Mouse (Mus musculus) spleen, embryonic (tissue): ENCODE measurements at regions not wholly inside any gene's neighbourhood (a gene's known extent, or its start where the extent isn't known, plus 50 kb on each side); places are given as distances from the start of the nearest gene placed in this dataset.

ENCODE experiments used
- CTCF ChIA-PET: fragments of 350-600 bp; sonication (Branson Sonifier 250); formaldehyde crosslinking; loops from one replicate; lab custom pipeline; 2022; lab: Charles Lee

DNA sequence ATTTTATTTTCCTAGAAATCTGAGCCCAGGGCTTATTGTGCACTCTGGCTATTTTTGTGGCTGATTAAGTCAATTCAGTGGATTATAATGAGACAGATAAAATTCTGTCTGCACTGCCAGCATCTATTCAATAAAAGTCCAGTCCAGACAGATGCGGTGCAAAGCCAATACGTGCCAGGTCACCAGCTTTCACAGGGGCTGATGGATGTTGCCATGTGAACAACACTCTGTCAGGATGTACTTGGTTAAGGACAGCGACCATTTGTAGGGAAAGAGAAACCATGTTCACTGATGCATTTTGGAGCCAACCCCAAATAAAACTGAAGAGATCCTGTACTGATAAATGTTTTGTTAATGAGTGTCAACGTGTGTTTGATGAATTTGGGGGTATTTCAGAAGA lies 285.0 kb upstream of the Gnpda2 start:
- CTCF ChIA-PET: interaction anchor here (0.6 kb wide), 1 partner anchor 11 kb away, joined by 3 read pairs; no protein-coding TSS in a partner anchor

DNA sequence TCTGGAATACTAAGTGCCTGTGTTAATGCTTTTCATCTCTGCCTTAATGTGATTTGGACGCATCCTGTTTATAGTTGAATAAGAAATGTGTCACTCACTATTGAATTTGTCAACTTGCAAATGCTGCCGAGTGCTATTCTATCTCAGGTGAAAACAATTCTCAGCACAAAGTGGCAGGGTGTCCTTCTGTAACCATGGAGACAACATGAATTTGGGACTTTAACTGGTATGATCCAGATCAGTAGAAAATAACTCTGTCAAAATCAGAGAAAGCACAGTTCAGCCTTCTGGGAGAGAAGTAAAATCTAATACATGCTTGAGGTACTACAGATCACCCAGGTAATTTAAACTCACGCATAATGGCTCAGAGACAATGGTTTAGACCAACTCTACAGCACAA lies 270.9 kb upstream of the Gnpda2 start:
- CTCF ChIA-PET: no interaction called here

DNA sequence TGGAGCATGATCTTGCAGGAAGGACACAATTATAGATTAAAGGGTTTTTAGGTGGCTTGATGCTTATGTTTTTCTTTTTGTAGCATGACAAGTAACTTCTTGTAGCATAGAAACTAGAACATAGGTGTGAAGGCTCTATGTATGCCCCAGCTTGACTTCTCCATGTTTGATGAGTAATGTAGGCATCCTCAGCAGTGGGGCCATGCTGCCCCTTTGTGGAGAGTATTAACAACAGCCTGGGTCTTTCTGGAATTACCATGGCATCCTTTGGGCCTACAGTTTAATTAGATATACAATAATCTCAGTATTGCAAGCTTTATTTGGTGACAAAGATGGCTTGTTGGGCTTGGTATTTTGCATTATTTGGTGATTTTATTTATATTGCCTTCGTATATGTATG lies 252.7 kb upstream of the Gnpda2 start:
- CTCF ChIA-PET: no interaction called here

DNA sequence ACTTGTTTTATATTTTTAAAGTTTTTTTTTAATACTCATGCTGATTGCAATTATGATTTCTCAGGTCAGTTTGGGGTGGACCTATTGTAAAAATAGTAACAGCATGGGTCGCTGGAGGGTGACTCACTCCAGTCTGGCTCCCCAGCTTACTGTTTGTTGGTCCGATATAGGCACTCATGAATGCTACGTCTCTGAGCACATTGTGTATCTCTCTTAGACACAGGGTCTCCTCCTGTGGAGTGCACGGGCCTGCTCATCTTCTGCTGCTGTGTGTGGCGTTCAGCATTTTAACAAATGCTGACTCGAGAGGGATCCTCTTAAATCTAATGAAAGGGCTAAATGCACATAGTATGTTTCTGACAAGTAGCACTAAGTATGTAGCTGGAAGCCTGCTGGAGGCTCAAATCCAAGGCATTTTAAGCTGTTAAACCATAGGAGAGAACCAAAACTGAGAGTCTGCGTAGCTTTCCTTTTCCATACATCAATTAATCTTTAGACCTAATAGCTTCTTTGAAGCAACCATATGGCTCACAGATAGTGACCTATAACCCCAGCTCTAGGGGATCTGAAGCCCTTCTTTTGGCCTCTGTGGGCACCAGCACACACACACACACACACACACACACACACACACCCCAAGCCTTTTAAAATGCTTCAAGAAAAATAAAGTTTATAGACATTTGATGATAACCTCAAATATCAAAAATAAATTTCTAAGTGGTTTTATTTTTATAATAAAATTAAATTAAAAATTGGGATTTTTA lies 246.0 kb upstream of the Gnpda2 start:
- CTCF ChIA-PET: no interaction called here

DNA sequence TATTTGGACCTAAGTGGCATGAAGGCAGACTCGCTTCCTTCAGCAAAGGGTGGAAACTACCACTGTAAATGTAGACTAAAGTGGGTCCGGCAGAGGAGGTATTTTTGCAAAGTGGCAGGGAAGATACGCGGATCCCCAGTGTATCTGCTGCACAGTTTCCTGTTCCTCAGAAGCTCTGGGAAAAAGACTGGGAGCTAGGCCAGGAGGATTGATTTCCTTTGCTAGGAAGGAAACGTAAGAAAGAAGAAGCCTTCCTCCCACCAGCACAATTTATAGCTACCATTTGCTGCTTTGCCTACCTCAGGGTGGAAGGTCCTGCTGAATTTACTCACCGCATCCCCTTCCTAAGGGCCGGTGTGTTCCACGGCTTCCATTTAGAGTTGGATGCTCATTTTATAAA lies 244.2 kb upstream of the Gnpda2 start:
- CTCF ChIA-PET: no interaction called here

DNA sequence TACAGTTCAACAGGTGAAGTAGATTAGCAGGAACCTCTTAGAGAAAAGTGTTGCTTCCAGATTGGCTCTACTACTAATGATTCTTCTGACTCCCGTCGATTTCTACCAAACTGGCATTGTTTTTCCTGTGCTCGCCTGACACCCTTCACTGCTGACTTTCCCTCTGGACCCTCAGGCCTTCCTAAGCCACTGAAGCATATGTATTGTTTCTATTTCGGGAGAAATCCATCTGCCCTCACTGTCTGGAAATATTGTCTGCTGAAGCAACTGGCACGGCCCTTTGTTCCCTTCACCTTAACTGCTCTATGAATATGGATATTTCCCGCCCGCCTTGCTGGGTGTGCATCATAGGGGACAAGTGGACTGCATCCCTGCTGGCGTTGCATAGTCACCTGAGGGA lies 243.0 kb upstream of the Gnpda2 start:
- CTCF ChIA-PET: no interaction called here

DNA sequence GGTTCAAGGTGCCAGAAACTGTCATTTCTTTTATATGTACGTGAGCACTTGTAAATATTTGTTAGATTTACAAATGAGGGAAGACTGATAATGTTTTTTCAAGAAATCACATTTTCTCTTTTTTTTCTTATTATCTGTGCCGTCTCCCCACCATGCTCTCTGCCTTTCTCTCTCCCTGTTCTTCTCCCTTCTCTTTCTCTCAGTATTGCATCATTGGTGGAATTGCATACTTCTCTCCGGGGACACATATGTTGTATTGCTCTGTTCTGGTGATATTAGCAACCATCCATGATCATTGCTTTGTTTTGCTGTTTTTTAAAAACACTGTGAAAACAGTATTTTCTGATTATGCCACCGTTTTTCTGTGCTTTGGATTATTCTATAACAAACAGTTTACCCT lies 225.6 kb upstream of the Gnpda2 start:
- CTCF ChIA-PET: no interaction called here

DNA sequence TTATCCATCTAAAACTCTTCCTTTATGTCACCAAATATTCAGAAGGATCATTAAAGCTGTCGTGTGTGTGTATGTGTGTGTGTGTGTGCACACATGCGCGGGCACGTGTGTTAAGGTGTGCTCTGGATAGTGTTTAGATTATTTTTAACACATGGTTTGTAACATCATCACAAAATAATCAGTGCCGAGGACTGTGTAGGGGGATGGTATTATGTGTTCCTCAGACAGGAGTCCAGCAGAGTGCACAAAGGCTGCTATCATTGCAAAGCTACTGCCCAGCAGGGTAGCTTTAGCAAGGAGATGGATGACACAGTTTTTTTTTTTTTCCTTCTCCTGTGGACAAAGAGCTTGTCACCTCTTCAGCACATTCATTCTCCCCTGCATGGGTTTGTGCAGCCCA lies 224.9 kb upstream of the Gnpda2 start:
- CTCF ChIA-PET: no interaction called here

DNA sequence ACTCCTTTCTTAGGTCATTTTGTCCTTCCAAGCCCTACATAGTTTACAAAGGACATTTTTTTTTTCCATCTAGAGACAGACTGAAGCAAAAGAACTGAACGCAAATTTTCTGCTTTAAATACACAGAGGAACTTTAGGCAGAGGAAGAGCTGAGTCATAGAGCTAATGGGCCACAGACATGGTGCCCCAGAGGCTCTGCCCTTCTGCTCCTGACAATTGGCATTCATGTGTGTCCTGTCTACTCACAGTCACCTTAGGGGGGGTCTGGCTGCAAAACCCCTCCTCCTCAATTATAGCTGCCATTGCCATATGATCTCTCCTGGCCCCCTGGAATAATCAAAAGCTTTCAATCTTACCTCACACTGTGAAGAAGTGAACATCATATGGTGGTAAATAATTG lies 223.2 kb upstream of the Gnpda2 start:
- CTCF ChIA-PET: no interaction called here

DNA sequence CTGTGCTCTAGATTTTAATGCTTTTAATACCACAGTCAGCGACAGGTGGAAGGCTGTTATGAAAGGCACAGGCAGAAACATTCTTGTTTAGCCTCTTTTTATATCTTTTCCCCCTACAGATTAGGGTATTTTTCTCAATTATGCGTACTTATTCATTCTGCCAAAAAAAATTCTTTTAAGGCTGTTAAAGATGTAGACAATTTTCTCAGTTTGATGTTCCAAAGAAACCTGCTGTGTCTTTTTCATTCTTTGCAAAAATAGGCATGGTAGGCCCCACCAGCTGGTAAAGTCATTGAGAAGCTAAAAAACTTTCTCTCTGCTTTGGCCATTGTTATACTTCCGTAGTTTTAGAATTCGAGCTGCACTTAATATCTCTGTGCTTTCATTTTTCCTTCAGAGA lies 210.5 kb upstream of the Gnpda2 start:
- CTCF ChIA-PET: no interaction called here

DNA sequence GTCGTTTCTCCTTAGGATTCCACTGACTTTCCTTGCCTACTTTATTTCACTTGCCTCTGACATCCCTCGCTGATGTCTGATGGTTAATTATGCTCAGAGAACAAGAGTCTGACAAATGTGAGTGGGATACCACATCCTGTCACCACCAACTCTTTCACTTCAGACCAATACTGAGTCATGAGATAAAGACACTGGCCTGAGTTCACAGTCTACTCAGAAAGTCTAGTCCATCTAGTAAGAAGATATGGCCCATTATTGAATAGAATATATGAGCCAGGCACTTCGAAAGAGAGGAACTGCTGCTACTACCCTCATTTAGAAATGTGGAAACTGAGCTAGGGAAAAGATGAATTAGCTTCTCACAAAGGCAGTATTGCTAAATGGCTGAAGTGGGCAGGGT lies 210.0 kb upstream of the Gnpda2 start:
- CTCF ChIA-PET: no interaction called here

DNA sequence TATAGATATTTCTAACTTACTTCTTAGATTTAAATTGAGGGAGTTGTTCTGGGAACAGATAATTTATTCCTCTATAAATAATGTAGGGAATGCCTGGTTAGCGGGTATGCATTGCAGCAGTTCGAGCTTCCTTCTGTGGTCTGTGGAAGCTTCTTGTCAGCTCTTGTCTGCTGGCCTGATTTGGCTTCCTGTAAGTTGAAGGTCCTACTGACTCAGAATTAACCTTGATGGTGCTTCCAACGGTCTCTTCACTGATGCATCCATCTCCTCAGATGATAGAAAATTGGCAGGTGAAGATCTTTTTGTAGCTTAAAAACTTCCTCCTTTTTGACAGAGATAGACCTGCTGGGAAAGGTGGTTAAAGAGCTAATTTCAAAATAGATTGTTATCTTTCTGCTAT lies 203.2 kb upstream of the Gnpda2 start:
- CTCF ChIA-PET: no interaction called here

DNA sequence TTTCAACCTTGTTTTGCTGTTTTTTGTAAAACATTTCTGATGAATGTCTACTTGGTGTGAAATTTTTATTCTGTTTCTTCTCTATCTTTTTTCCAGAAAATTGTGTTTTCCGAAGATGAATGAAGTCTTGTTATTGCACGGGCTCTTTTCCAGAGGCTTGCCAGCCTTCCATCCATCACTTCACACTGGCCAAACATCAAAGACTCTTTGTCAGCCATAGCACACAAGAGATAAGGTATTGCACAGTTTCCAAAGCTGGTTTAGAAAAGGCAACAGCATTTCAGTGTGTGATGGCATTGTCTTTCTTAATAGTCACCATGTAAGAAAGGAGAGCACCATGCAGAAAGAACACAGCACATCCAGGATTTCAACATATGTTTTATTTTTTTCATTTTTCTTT lies 202.5 kb upstream of the Gnpda2 start:
- CTCF ChIA-PET: no interaction called here

DNA sequence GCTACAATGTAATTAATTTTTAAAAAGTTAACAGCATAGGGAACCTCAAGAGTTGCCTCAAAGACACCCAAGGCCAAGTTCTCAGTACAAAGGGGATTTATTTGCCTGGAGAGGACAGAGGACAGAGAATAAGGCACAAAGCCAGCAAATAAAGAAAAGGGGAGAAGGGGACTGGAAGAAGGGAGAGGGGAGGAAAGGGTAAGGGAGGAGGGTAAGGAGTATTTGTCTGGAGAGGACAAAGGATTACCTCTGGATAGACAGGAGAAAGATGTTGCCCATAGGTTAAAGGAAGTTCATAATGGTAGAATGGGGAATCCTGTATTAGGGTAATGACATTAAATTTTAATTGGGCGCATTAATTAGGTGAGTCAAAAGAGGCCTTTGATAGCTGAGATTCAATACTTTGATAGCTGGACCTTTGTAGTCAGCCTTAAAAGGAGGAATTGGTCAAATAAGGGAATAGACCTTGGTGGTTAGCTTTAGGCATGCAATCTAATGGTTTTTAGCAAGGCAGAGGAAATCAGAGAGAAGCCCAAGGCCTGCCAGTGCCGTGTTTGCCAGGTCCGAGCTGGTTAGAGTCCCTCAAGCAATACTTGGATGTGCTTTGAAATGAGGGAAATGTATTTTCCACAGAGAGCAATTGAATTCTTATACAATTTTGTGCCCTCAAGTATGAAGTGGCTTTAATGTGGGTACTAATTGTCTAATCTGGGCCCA lies 164.8 kb upstream of the Gnpda2 start:
- CTCF ChIA-PET: no interaction called here

DNA sequence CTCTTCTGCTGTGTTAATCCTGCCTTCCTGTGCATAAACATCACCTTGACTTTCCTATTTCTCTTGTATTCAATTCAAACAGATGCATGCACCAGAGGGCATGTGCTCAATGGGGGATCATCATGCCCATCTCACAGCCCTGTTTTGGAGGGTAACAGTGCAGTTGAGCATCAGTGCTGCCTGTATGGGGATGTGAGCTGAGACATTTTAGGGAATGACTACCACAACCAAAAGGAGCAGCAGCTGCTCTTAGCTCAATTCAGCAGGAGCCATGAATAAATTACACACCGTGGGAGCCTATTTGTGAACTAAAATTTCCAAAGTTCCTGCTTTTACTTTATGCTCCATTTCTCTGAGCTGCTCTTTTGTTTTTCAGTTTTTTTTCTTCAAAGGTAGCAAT lies 164.2 kb upstream of the Gnpda2 start:
- CTCF ChIA-PET: no interaction called here

DNA sequence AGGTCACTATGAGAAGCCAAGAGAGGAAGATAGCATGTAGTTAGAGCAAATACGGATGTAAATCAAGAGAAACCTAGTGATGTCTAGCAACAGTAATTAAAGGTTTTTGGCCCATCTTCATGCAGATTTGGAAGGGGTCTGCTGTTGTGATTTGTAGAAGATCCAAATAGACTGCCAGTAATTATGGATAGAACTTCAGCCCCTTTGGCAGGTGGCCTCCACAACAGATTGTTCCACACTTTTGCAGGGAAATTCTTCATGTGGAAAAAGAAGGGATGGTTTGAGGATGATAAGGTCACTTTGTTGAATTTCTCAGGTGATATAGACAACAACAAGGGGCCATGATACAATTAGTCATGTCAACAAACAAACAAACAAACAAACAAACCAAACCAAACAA lies 148.4 kb upstream of the Gnpda2 start:
- CTCF ChIA-PET: no interaction called here

DNA sequence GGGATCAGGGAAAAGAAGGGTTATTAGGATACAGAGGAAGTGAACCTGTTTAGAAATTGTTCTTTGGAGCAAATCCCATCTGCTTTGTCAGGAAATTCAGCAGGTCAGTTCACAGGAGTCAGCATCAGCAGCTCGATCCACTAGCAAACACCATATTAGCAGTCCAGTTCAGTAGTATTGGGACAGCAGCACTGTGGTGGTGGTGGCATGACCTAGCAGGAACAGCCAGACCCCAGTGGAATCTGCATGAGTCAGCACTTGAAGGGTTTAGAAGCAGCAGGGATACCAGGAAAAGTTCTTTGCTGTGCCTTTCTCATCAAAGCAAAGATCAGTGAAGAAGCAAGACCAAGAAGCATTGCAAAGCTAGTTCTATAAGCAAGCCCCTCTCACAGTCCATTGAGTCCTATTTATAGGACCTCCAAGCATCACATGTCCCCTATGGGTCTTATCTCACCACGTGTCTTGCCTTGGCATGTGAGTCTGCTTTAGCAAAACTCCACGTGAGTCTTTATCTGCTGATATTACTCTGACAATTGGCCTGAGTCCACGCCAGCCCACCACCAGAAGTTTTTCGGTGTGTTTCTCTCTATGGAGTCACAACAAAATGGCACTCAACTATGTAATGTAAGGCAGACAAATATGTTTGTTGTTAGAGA lies 129.3 kb upstream of the Gnpda2 start:
- CTCF ChIA-PET: no interaction called here

DNA sequence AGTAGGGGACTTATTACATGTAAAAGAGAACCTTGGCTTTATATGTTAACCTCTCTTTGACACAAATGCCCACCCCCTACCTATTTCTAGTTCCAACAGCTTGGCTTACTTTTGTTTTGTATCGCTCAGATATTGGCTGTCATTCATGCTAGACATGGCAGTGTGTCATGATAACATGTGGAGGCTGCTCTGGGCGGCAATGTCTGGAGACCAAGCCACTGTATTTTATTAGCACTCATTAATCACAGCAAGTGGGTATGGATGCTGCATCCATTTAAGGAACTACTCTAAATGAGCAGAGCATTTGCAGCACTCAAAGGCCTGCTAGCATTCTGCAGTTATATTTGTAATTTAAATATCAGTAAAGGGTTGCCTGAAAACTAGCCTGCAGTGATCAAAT lies 123.9 kb upstream of the Gnpda2 start:
- CTCF ChIA-PET: no interaction called here

DNA sequence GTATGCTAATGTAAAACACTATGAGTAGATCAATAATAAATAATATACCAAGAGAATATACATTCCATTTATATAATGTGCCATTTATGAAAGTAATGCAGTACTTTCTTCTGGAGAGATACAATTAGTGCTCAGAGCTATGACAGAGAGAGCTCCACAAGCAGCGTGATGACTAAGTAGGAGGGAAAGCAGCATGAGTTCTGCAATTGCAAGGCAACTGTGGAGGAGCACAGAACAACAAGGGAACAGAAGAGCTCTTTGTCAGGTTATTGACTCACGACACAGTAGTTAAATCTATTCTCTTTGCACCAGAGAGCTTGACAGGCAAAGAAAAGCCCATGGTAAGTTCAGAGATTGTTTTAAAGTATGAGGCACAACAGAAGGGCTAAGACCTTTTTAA lies 115.0 kb upstream of the Gnpda2 start:
- CTCF ChIA-PET: no interaction called here

DNA sequence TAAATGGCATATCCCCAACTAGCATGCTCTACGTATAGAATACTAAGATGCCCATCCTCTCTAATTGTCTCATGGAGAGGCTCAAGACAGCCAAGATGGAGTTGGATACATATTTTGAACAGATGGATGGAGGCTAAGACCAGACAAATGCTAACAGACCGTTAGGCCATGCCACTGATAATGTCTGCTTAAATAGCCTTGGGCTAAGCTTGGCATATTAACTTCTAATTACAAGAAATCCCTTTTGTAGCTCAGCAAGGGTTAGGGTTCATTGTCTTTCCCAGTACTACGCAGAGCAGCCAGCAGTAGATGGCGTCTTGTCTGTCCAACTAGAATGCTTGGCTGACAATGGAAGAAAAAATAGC lies 113.0 kb upstream of the Gnpda2 start:
- CTCF ChIA-PET: no interaction called here

DNA sequence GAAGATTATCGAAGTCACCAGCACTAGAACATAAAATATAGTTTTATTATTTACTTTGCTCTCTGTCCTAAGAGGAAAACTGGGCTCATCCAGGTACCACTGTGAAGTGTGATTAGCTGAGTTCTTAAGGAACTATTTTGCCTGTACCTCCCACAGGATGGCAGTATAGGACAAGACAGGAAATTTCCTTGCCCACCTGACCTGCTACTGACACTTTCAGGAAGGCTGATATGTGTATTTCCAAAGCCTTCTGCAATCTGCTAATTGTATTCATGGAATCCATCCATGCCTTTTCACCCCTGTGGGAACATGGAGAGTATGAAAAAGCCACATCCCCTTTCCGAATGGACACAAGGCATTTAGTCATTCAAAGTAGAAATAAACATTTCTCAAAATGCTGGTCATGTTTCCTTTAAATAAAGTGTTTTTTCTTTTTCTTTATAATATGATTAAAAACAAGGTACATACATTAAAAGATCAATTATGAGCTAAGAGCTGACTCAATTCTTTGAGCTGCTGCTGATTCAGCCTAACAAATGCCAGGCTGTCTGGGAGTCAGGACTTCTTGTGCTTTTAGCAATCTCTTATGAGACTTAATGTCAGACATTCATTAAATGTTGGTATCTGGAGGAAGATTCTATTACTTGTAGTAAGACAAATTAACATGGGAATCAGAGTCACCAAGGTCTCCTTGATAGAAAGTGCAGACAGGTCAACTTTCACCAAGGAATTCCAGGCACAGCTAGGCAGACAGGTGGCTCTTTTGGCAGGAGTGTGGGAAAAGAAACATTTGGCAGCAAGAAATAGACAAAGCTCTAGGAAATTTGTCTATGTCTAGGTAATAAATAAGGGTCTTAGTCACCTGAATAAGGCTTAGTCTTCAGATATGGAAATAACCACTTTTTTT lies 112.4 kb upstream of the Gnpda2 start:
- CTCF ChIA-PET: no interaction called here

DNA sequence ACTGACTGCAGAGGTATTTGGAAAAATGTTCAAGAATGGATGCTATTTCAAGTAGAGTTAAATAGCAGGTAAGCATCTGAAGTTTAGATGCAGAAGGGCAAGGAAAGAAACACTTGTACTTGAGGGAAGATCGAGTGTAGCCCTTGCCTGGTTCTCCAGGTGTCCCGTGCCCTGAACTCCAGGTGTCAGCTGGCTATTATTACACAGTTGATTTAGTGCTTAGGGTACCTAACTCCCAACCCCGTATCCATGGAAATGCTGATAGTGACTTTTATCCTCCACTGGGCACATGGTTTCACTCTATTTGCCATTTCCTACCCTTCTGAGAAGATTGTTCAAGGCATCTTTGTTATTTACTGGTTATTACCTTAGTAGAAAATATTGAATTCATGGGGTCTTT lies 86.6 kb upstream of the Gnpda2 start:
- CTCF ChIA-PET: no interaction called here
